Mouse (Mus musculus): ENCODE data around the gene Arvcf. TPM values are rescaled to one million over a fixed set of nuclear protein-coding genes. Genes with fewer than 3 reads are reported as not detected.

The Arvcf gene
- polyA plus RNA-seq, 2 experiments: 18.9 to 33.6 TPM

DNA sequence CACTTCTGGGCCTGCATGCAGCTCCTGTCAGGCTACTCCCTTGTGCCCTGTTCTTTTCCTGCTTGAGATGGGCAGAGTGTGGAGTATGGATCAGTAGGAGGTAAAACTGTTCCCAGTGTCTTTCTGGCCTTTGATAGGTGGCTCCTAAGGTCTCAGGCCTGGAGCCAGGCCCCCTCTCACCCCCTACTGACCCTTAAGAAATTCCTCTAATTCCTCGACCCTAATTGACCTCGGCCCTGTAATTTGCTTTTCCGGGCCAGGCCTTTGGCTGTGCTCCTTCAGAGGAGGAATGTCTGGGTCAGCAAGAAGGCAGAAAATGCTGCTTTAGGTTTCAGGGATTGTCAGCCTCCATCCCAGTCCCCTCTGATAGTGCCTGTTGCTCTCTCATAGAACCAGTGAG, 35.8 kb downstream of the Arvcf start:
- 12% methylated on average over 3 of the region's 3 CpGs for WGBS
- H3K27ac ChIP-seq (replicated peaks; ENCODE audit: low read depth, low read length): no peak overlapping the region
- no peak for TF ChIP-seq POLR2A (IDR thresholded peaks at IDR 0.05; ENCODE audit: borderline replicate concordance, extremely low read depth, insufficient read depth, insufficient read length)

GRCm38 (mm10) chr16:18384211-18384610, 36.2 kb downstream of the Arvcf start:
- WGBS: 74% methylated on average over 7 of the region's 7 CpGs
- Histone ChIP-seq H3K9ac (ENCODE audit: low read depth, low read length, severe bottlenecking) (no peak overlapping the region), H3K36me3 (ENCODE audit: control insufficient read depth, insufficient read depth, low read length) (no peaks in the 10 kb centered on the region)

More for the DNA sequence above, 35.8 kb downstream of the Arvcf start:
- ATAC-seq (ENCODE audit: low FRiP score, low read depth) (no peak), DNase-seq (ENCODE audit: low spot score) (no peak)
- Histone ChIP-seq H3K4me3 (replicated peaks; ENCODE audit: low read length) (no peak overlapping the region), H3K4me2 (replicated peaks; ENCODE audit: low read depth, low read length, severe bottlenecking) (no peak overlapping the region), H3K9ac (ENCODE audit: low read depth, low read length, severe bottlenecking) (no peak overlapping the region), H3K9me3 (ENCODE audit: control insufficient read depth, low read length) (no peaks in the 10 kb centered on the region), H3K27me3 (ENCODE audit: control insufficient read depth, insufficient read depth, low read length) (no peaks in the 10 kb centered on the region), H3K4me1 (ENCODE audit: control insufficient read depth, insufficient read depth, low read length) (peaks cover 2% of the 10 kb centered on the region; the same call in 1 of the 2 replicates), H3K36me3 (ENCODE audit: control insufficient read depth, insufficient read depth, low read length) (no peaks in the 10 kb centered on the region)

DNA sequence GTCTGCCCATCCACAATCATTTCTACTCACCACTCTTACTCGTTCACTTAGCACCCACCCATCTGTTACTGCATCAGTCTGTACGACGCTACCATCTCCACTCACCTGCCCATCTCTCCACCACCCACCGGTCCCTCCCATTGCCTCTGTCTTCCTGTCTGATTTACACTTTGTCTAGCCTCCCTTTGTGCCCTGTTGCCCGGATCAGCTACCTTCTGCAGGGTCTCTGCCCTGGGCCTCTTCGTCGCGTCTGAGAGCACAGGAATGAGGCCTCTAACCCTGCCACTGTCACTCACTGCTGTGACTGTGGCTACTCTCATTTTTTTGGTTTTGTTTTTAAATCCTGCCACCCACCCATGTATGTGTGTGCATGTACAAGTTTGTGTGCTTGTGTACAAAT, 36.7 kb downstream of the Arvcf start:
- peaks cover 2% of the 10 kb centered on the region; the same call in 1 of the 2 replicates for H3K4me1 ChIP-seq (ENCODE audit: control insufficient read depth, insufficient read depth, low read length)
- TF ChIP-seq POLR2A (IDR thresholded peaks at IDR 0.05; ENCODE audit: borderline replicate concordance, extremely low read depth, insufficient read depth, insufficient read length): no peak
- DNase-seq (ENCODE audit: low spot score): no peak
- no peaks in the 10 kb centered on the region for H3K27me3 ChIP-seq (ENCODE audit: control insufficient read depth, insufficient read depth, low read length)
- ATAC-seq (ENCODE audit: low FRiP score, low read depth): no peak
- no peak overlapping the region for H3K4me3 ChIP-seq (replicated peaks; ENCODE audit: low read length)
- no peaks in the 10 kb centered on the region for H3K36me3 ChIP-seq (ENCODE audit: control insufficient read depth, insufficient read depth, low read length)
- H3K9me3 ChIP-seq (ENCODE audit: control insufficient read depth, low read length): no peaks in the 10 kb centered on the region
- no peak overlapping the region for H3K4me2 ChIP-seq (replicated peaks; ENCODE audit: low read depth, low read length, severe bottlenecking)
- WGBS: 77% methylated on average over 8 of the region's 8 CpGs
- no peak overlapping the region for H3K9ac ChIP-seq (ENCODE audit: low read depth, low read length, severe bottlenecking)
- H3K27ac ChIP-seq (replicated peaks; ENCODE audit: low read depth, low read length): no peak overlapping the region

More at GRCm38 (mm10) chr16:18384211-18384610, 36.2 kb downstream of the Arvcf start:
- Histone ChIP-seq H3K4me2 (replicated peaks; ENCODE audit: low read depth, low read length, severe bottlenecking) (no peak overlapping the region), H3K4me1 (ENCODE audit: control insufficient read depth, insufficient read depth, low read length) (peaks cover 2% of the 10 kb centered on the region; the same call in 1 of the 2 replicates), H3K4me3 (replicated peaks; ENCODE audit: low read length) (no peak overlapping the region), H3K27ac (replicated peaks; ENCODE audit: low read depth, low read length) (no peak overlapping the region), H3K27me3 (ENCODE audit: control insufficient read depth, insufficient read depth, low read length) (no peaks in the 10 kb centered on the region), H3K9me3 (ENCODE audit: control insufficient read depth, low read length) (no peaks in the 10 kb centered on the region)
- ATAC-seq (ENCODE audit: low FRiP score, low read depth): no peak
- TF ChIP-seq POLR2A (IDR thresholded peaks at IDR 0.05; ENCODE audit: borderline replicate concordance, extremely low read depth, insufficient read depth, insufficient read length): no peak
- DNase-seq (ENCODE audit: low spot score): no peak

DNA sequence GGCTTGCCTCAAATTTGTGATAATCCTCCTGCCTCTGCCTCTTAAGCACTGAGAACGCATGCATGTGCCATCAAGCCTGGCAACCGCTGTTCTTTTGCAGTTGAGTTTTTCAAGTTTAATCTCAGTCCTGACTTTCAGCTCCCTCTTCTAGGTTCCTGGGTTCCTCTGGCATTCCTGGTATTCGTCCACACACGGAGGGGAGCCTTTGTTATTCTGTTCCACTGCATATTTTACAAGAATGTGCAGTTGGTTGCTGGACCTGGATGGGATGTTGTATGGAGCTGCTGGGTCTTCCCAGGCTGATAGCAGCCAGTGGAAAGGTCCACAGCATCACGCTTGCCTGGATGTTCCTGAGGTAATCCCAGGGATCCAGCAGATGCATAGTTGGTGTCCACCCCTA, 37.4 kb downstream of the Arvcf start:
- no peaks in the 10 kb centered on the region for H3K27me3 ChIP-seq (ENCODE audit: control insufficient read depth, insufficient read depth, low read length)
- TF ChIP-seq POLR2A (IDR thresholded peaks at IDR 0.05; ENCODE audit: borderline replicate concordance, extremely low read depth, insufficient read depth, insufficient read length): no peak
- H3K27ac ChIP-seq (replicated peaks; ENCODE audit: low read depth, low read length): no peak overlapping the region
- ATAC-seq (ENCODE audit: low FRiP score, low read depth) (no peak), DNase-seq (ENCODE audit: low spot score) (no peak)
- H3K4me2 ChIP-seq (replicated peaks; ENCODE audit: low read depth, low read length, severe bottlenecking): no peak overlapping the region
- H3K9ac ChIP-seq (ENCODE audit: low read depth, low read length, severe bottlenecking): no peak overlapping the region
- no peaks in the 10 kb centered on the region; the same call in 1 of the 2 replicates for H3K4me1 ChIP-seq (ENCODE audit: control insufficient read depth, insufficient read depth, low read length)
- no peaks in the 10 kb centered on the region for H3K9me3 ChIP-seq (ENCODE audit: control insufficient read depth, low read length)
- WGBS: 72% methylated on average over 5 of the region's 5 CpGs
- H3K4me3 ChIP-seq (replicated peaks; ENCODE audit: low read length): no peak overlapping the region
- no peaks in the 10 kb centered on the region for H3K36me3 ChIP-seq (ENCODE audit: control insufficient read depth, insufficient read depth, low read length)

DNA sequence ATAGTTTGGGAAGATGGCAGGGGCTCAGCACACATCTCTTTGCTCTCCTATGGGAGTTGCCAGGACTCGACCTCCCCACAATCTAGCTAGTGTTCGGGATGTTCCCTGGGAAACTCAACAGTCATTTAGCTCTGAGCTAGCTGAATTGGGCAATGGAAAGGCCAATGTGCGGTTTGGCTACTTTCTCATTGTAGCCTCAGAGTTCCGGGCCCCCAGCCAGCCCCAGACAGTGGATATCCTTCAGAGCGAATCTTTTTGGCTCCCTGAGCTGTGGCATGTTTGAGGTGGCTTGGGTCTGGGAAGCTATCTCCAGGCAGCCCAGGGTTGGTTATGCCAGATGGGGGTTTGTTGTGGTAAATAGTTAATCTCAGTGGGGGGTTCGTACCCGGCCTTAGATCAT, 38.5 kb downstream of the Arvcf start:
- no peak for TF ChIP-seq POLR2A (IDR thresholded peaks at IDR 0.05; ENCODE audit: borderline replicate concordance, extremely low read depth, insufficient read depth, insufficient read length)
- 83% methylated on average over 7 of the region's 7 CpGs for whole genome bisulfite sequencing

DNA sequence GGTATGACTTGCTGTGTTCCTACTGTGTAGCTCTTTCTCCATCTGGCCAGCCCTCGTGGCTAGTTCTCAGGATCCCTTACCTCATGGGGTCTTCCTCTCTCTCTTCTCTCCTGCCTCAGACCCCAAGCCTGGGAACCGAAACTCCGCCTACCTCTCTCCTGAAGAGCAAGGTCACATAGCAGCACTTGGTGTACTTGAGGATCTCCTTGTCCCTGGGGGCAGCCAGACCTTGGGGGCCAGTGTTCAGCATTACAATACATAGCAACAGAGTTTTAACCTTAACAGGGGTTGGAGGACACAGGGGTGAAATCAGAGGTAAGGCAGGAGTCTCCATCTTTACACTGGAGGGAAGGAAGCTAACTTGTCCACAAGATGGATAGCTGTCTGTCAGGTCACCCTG, 39.0 kb downstream of the Arvcf start:
- Histone ChIP-seq H3K9ac (ENCODE audit: low read depth, low read length, severe bottlenecking) (no peak overlapping the region), H3K27ac (replicated peaks; ENCODE audit: low read depth, low read length) (no peak overlapping the region), H3K36me3 (ENCODE audit: control insufficient read depth, insufficient read depth, low read length) (no peaks in the 10 kb centered on the region), H3K4me2 (replicated peaks; ENCODE audit: low read depth, low read length, severe bottlenecking) (no peak overlapping the region), H3K27me3 (ENCODE audit: control insufficient read depth, insufficient read depth, low read length) (no peaks in the 10 kb centered on the region), H3K4me1 (ENCODE audit: control insufficient read depth, insufficient read depth, low read length) (no peaks in the 10 kb centered on the region; the same call in 1 of the 2 replicates), H3K4me3 (replicated peaks; ENCODE audit: low read length) (no peak overlapping the region), H3K9me3 (ENCODE audit: control insufficient read depth, low read length) (no peaks in the 10 kb centered on the region)
- TF ChIP-seq POLR2A (IDR thresholded peaks at IDR 0.05; ENCODE audit: borderline replicate concordance, extremely low read depth, insufficient read depth, insufficient read length): no peak
- DNase-seq (ENCODE audit: low spot score): no peak
- WGBS: 61% methylated on average over 3 of the region's 3 CpGs
- ATAC-seq (ENCODE audit: low FRiP score, low read depth): no peak

More for the DNA sequence above, 38.5 kb downstream of the Arvcf start:
- no peaks in the 10 kb centered on the region for H3K9me3 ChIP-seq (ENCODE audit: control insufficient read depth, low read length)
- ATAC-seq (ENCODE audit: low FRiP score, low read depth) (no peak), DNase-seq (ENCODE audit: low spot score) (no peak)
- H3K4me3 ChIP-seq (replicated peaks; ENCODE audit: low read length): no peak overlapping the region
- no peak overlapping the region for H3K27ac ChIP-seq (replicated peaks; ENCODE audit: low read depth, low read length)
- no peaks in the 10 kb centered on the region for H3K27me3 ChIP-seq (ENCODE audit: control insufficient read depth, insufficient read depth, low read length)
- H3K36me3 ChIP-seq (ENCODE audit: control insufficient read depth, insufficient read depth, low read length): no peaks in the 10 kb centered on the region
- H3K9ac ChIP-seq (ENCODE audit: low read depth, low read length, severe bottlenecking): no peak overlapping the region
- H3K4me2 ChIP-seq (replicated peaks; ENCODE audit: low read depth, low read length, severe bottlenecking): no peak overlapping the region
- no peaks in the 10 kb centered on the region; the same call in 1 of the 2 replicates for H3K4me1 ChIP-seq (ENCODE audit: control insufficient read depth, insufficient read depth, low read length)

Measured in limb, embryonic 14.5 days (tissue).